21 mouse cellular contexts compared by ENCODE assay signal in genomic region chr10:41032811-41033210, GRCm38 (mm10). TPM values are rescaled to one million over a fixed set of nuclear protein-coding genes. Genes with fewer than 3 reads are reported as not detected.
"Had no signal": no experiment of that assay in that cellular context is flagged by ENCODE, and none has a peak within 500 bp of the region (broad histone marks: within the 10 kb centered on the region; RNA-seq: fewer than 3 reads in every experiment).

No protein-coding gene starts in this region.

- H3K4me3 ChIP-seq: layer of hippocampus, adult 2 months; limb, embryonic 13.5 days; midbrain, embryonic 10.5 days; neural tube, embryonic 12.5 days; stomach, embryonic 15.5 days had no signal

- H3K9me3 ChIP-seq: limb, embryonic 13.5 days; midbrain, embryonic 10.5 days; neural tube, embryonic 12.5 days; stomach, embryonic 15.5 days had no signal

- H3K4me1 ChIP-seq: limb, embryonic 13.5 days; midbrain, embryonic 10.5 days; neural tube, embryonic 12.5 days; stomach, embryonic 15.5 days had no signal

- H3K9ac ChIP-seq: limb, embryonic 13.5 days; liver, embryonic 14.5 days; neural tube, embryonic 12.5 days; stomach, embryonic 15.5 days had no signal

- DNase-seq: kidney, adult 9 months; kidney, postnatal 36 days; lung, adult 18-20 months; midbrain, embryonic 14.5 days; retina, postnatal 1 day; right cerebral cortex, postnatal 14 days; thymus, adult 2 months; thymus, postnatal 25 days had no signal

- H3K27ac ChIP-seq: kidney, postnatal 0 days; layer of hippocampus, adult 2 months; limb, embryonic 13.5 days; liver, embryonic 14.5 days; midbrain, embryonic 10.5 days; neural tube, embryonic 12.5 days; stomach, embryonic 15.5 days had no signal

- H3K36me3 ChIP-seq: limb, embryonic 13.5 days; midbrain, embryonic 10.5 days; neural tube, embryonic 12.5 days; stomach, embryonic 15.5 days had no signal

- H3K27me3 ChIP-seq: limb, embryonic 13.5 days; neural tube, embryonic 12.5 days; stomach, embryonic 15.5 days had no signal

- H3K4me2 ChIP-seq: limb, embryonic 13.5 days; neural tube, embryonic 12.5 days; stomach, embryonic 15.5 days had no signal

RNA-seq across cellular contexts. Expression of gene Gpr6, which starts 39.3 kb away (rescaled TPM):
- total RNA-seq: liver, adult 2 months; monocyte, adult 5-6 weeks; neutrophil, adult 5-6 weeks had no signal
- polyA plus RNA-seq: kidney, postnatal 0 days; limb, embryonic 13.5 days; liver, adult 2 months; liver, embryonic 14.5 days; lung, embryonic 16.5 days; midbrain, embryonic 10.5 days; neural tube, embryonic 12.5 days; spleen, adult 2 months; stomach, embryonic 15.5 days; thymus, adult 2 months; urinary bladder, adult 2 months had no signal
